Mouse (Mus musculus): Measurements from ENCODE around the gene Ldb3. TPM values are rescaled to one million over a fixed set of nuclear protein-coding genes. Genes with fewer than 3 reads are reported as not detected.

Gene Ldb3
- total RNA-seq, 2 experiments from 2014 or later, result 1,886 to 2,548 TPM

GRCm38 (mm10) chr14:34512602-34513001, 75.9 kb downstream of the Ldb3 start:
- no peak overlapping the region for H3K27ac ChIP-seq
- TF ChIP-seq CTCF (IDR thresholded peaks at IDR 0.05), result no peak
- intact Hi-C loops (cut with DNase I), result no loop called here
- no peak for DNase-seq
- H3K4me3 ChIP-seq, result no peak overlapping the region

- TF ChIP-seq CTCF (IDR thresholded peaks at IDR 0.05), result no peak
- no peak for DNase-seq
- H3K27ac ChIP-seq, result no peak overlapping the region
- no peak overlapping the region for H3K4me3 ChIP-seq
- intact Hi-C loops (cut with DNase I), result no loop called here
Observed at GRCm38 (mm10) chr14:34511901-34512300, 76.6 kb downstream of the Ldb3 start.

GRCm38 (mm10) chr14:34508842-34509439, 79.5 kb downstream of the Ldb3 start:
- no peak for TF ChIP-seq CTCF (IDR thresholded peaks at IDR 0.05)
- peak overlapping the region; percentile 61 for H3K27ac ChIP-seq
- peak overlapping the region; percentile 11; the same call in 1 of the 2 replicates for H3K4me3 ChIP-seq
- intact Hi-C loops (cut with DNase I), result no loop called here
- DNase-seq, result no peak

- Histone ChIP-seq H3K27ac (peak overlapping the region; percentile 61), H3K4me3 (peak overlapping the region; percentile 11; the same call in 1 of the 2 replicates)
- no peak for TF ChIP-seq CTCF (IDR thresholded peaks at IDR 0.05)
- no peak for DNase-seq
- intact Hi-C loops (cut with DNase I), result no loop called here
Observed at GRCm38 (mm10) chr14:34508187-34508840, 80.2 kb downstream of the Ldb3 start.

- intact Hi-C loops (cut with DNase I), result no loop called here
- Histone ChIP-seq H3K4me3 (no peak overlapping the region), H3K27ac (peak overlapping the region; percentile 25; the same call in 1 of the 2 replicates)
- no peak for TF ChIP-seq CTCF (IDR thresholded peaks at IDR 0.05)
- DNase-seq, result no peak
Observed at GRCm38 (mm10) chr14:34505309-34505708, 83.2 kb downstream of the Ldb3 start.

- TF ChIP-seq CTCF (IDR thresholded peaks at IDR 0.05), result no peak
- peak overlapping the region; percentile 100 for H3K27ac ChIP-seq
- intact Hi-C loops (cut with DNase I), result loop anchor here (5.0 kb wide), 2 partner anchors 37 to 43 kb away; no protein-coding TSS in a partner anchor
Observed at GRCm38 (mm10) chr14:34504377-34504776, 84.1 kb downstream of the Ldb3 start.

GRCm38 (mm10) chr14:34503759-34504158, 84.7 kb downstream of the Ldb3 start:
- TF ChIP-seq CTCF (IDR thresholded peaks at IDR 0.05), result no peak
- Histone ChIP-seq H3K4me3 (peak overlapping the region; percentile 79), H3K27ac (peak overlapping the region; percentile 100)
- no peak for DNase-seq
- intact Hi-C loops (cut with DNase I), result loop anchor here (5.0 kb wide), 2 partner anchors 36 to 44 kb away; no protein-coding TSS in a partner anchor

More at GRCm38 (mm10) chr14:34504377-34504776, 84.1 kb downstream of the Ldb3 start:
- no peak overlapping the region for H3K4me3 ChIP-seq
- DNase-seq, result no peak

GRCm38 (mm10) chr14:34503325-34503647, 85.2 kb downstream of the Ldb3 start, which contains the start of gene Bmpr1a:
Gene Bmpr1a (minus strand): TSS chr14:34503341.
- no peak for TF ChIP-seq CTCF (IDR thresholded peaks at IDR 0.05)
- intact Hi-C loops (cut with DNase I), result loop anchor here (5.0 kb wide), 2 partner anchors 36 to 44 kb away; no protein-coding TSS in a partner anchor
- Histone ChIP-seq H3K27ac (peak within 1 kb of the TSS; percentile 100), H3K4me3 (peak within 1 kb of the TSS; percentile 79)
- DNase-seq, result no peak

- no peak for TF ChIP-seq CTCF (IDR thresholded peaks at IDR 0.05)
- intact Hi-C loops (cut with DNase I), result loop anchor here (5.0 kb wide), 2 partner anchors 35 to 45 kb away; no protein-coding TSS in a partner anchor
- peak overlapping the region; percentile 100 for H3K27ac ChIP-seq
- H3K4me3 ChIP-seq, result peak overlapping the region; percentile 79
- DNase-seq, result peak; percentile 95
Observed at GRCm38 (mm10) chr14:34502475-34503324, 85.8 kb downstream of the Ldb3 start.

GRCm38 (mm10) chr14:34501804-34502474, 86.5 kb downstream of the Ldb3 start:
- intact Hi-C loops (cut with DNase I), result loop anchor here (5.0 kb wide), 2 partner anchors 35 to 45 kb away; no protein-coding TSS in a partner anchor
- no peak for TF ChIP-seq CTCF (IDR thresholded peaks at IDR 0.05)
- peak overlapping the region; percentile 100 for H3K27ac ChIP-seq
- peak overlapping the region; percentile 79 for H3K4me3 ChIP-seq
- DNase-seq, result peak; percentile 73

GRCm38 (mm10) chr14:34501447-34501803, 87.1 kb downstream of the Ldb3 start:
- no peak for TF ChIP-seq CTCF (IDR thresholded peaks at IDR 0.05)
- Histone ChIP-seq H3K4me3 (peak overlapping the region; percentile 79), H3K27ac (peak overlapping the region; percentile 100)
- no peak for DNase-seq
- intact Hi-C loops (cut with DNase I), result loop anchor here (5.0 kb wide), 2 partner anchors 34 to 46 kb away; no protein-coding TSS in a partner anchor

GRCm38 (mm10) chr14:34500309-34500708, 88.2 kb downstream of the Ldb3 start:
- Histone ChIP-seq H3K27ac (peak overlapping the region; percentile 100), H3K4me3 (peak overlapping the region; percentile 79)
- DNase-seq, result no peak
- intact Hi-C loops (cut with DNase I), result loop anchor here (5.0 kb wide), 2 partner anchors 33 to 47 kb away; no protein-coding TSS in a partner anchor
- TF ChIP-seq CTCF (IDR thresholded peaks at IDR 0.05), result no peak

All from gastrocnemius, adult 2 months (tissue).